Mouse (Mus musculus): ENCODE data around the gene Carmil2. TPM values are rescaled to one million over a fixed set of nuclear protein-coding genes. Genes with fewer than 3 reads are reported as not detected.

The Carmil2 gene
- polyA plus RNA-seq (2017; shearing (Covaris generic)) = 1 to 10 TPM; 5.0 to 8.1 TPM

GRCm38 (mm10) chr8:105685796-105686308, at the start of gene Carmil2:
TSS of gene Carmil2 (plus strand) at chr8:105686274.
- ATAC-seq = peak; percentile 88

GRCm38 (mm10) chr8:105636963-105637510, 49.0 kb upstream of the Carmil2 start, which contains the start of gene Agrp:
TSS of gene Agrp (minus strand) at chr8:105637393.
- ATAC-seq = peak; percentile 6

GRCm38 (mm10) chr8:105637601-105638041, 48.5 kb upstream of the Carmil2 start:
- no peak for ATAC-seq

- ATAC-seq = no peak
Observed at GRCm38 (mm10) chr8:105638510-105638909, 47.6 kb upstream of the Carmil2 start.

- no peak for ATAC-seq
Observed at GRCm38 (mm10) chr8:105639835-105640234, 46.2 kb upstream of the Carmil2 start.

- ATAC-seq = no peak
Observed at GRCm38 (mm10) chr8:105640511-105640910, 45.6 kb upstream of the Carmil2 start.

- ATAC-seq = no peak
Observed at GRCm38 (mm10) chr8:105645205-105645604, 40.9 kb upstream of the Carmil2 start.

GRCm38 (mm10) chr8:105648929-105649328, 37.1 kb upstream of the Carmil2 start:
- no peak for ATAC-seq

GRCm38 (mm10) chr8:105657641-105658040, 28.4 kb upstream of the Carmil2 start:
- ATAC-seq = no peak

- peak; percentile 89 for ATAC-seq
Observed at GRCm38 (mm10) chr8:105661167-105661566, 24.9 kb upstream of the Carmil2 start.

GRCm38 (mm10) chr8:105677891-105678290, 8.2 kb upstream of the Carmil2 start:
- ATAC-seq = no peak

GRCm38 (mm10) chr8:105685325-105685724, 749 bp upstream of the Carmil2 start:
- ATAC-seq = no peak

GRCm38 (mm10) chr8:105686551-105686950, 477 bp downstream of the Carmil2 start:
- peak; percentile 16 for ATAC-seq

GRCm38 (mm10) chr8:105687512-105687911, 1.4 kb downstream of the Carmil2 start:
- ATAC-seq = no peak

- no peak for ATAC-seq
Observed at GRCm38 (mm10) chr8:105688242-105688752, 2.2 kb downstream of the Carmil2 start.

GRCm38 (mm10) chr8:105689256-105689982, 3.3 kb downstream of the Carmil2 start:
- ATAC-seq = no peak

- no peak for ATAC-seq
Observed at GRCm38 (mm10) chr8:105689983-105690360, 3.9 kb downstream of the Carmil2 start.

- no peak for ATAC-seq
Observed at GRCm38 (mm10) chr8:105690978-105691377, 4.9 kb downstream of the Carmil2 start.

GRCm38 (mm10) chr8:105692449-105693182, 6.5 kb downstream of the Carmil2 start:
- ATAC-seq = no peak

- ATAC-seq = no peak
Observed at GRCm38 (mm10) chr8:105693648-105694047, 7.6 kb downstream of the Carmil2 start.

GRCm38 (mm10) chr8:105694051-105694799, 8.2 kb downstream of the Carmil2 start:
- no peak for ATAC-seq

- no peak for ATAC-seq
Observed at GRCm38 (mm10) chr8:105695080-105695780, 9.2 kb downstream of the Carmil2 start.
